Mouse (Mus musculus) G1E (cell line): ENCODE results near the gene Kri1.

Experiments used
- CTCF ChIP-seq: IDR thresholded peaks from 2 replicates; pipeline ENCODE4 v1.5.1; 2012; ENCODE audit warnings: low read depth, low read length, inconsistent platforms, mixed read lengths
- GATA1 ChIP-seq: IDR thresholded peaks from 2 replicates; pipeline ENCODE4 v1.6.1; 2012; ENCODE audit warnings: borderline replicate concordance, low read length, inconsistent platforms, mixed read lengths
- POLR2AphosphoS5 ChIP-seq: IDR thresholded peaks from 2 replicates; pipeline ENCODE4 v1.6.1; 2012; ENCODE audit warnings: low read depth, low read length, inconsistent platforms; ENCODE audit not compliant: insufficient replicate concordance
- TAL1 ChIP-seq: conservative IDR thresholded peaks from 2 replicates; pipeline ENCODE4 v1.6.1; 2012; ENCODE audit warnings: low read depth, low read length, inconsistent platforms, mixed read lengths

DNA sequence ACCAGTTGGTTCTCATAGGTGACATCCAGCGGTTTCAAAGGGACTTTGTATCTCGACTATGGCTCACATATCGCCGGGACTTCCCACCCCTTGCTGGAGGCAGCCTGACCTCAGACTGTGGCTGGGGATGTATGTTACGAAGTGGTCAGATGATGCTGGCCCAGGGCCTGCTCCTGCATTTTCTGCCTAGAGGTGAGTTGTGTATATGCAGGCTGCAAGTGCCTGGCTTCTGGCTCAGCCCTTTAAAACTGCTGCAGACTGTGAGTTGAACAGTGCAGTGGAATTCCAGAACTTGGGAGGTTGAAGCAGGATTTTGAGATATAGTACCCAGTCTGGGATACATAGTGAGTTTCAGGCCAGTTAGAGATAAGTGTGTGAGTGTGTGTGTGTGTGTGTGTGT lies 20.9 kb downstream of the Kri1 start:
- no peak for TF ChIP-seq CTCF
- no peak for TF ChIP-seq GATA1
- no peak for TF ChIP-seq TAL1
- TF ChIP-seq POLR2AphosphoS5: no peak
